Mouse (Mus musculus): ENCODE results near the gene Tmbim7.

Tmbim7 gene

GRCm38 (mm10) chr5:3666585-3666984 lies 15.6 kb downstream of the Tmbim7 start:
- DNase-seq: no peak

GRCm38 (mm10) chr5:3669938-3670554 lies 19.1 kb downstream of the Tmbim7 start:
- no peak for DNase-seq

GRCm38 (mm10) chr5:3688298-3688697 lies 37.3 kb downstream of the Tmbim7 start:
- DNase-seq: no peak

GRCm38 (mm10) chr5:3691283-3691682 lies 40.3 kb downstream of the Tmbim7 start:
- no peak for DNase-seq

- DNase-seq: no peak
Measured at GRCm38 (mm10) chr5:3692956-3693355, 42.0 kb downstream of the Tmbim7 start.

DNA sequence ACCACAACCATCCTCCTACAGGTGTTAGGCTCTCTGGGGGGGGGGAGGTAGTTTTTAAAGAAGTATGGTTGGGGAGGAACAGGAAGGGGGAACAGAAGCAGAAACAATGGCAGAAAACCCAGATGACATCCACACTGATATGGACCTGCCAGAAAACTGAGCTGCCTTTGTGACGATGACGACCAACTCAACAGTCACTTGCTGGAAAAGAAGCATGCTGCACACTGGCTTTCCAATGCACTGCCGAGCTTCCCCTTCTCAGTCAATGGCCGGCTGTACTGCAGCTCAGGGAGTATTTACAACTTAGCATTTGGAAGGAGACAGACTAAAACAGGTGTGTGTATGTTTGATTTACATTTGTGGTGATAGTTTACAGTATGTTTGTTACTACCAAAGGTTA lies 44.2 kb downstream of the Tmbim7 start:
- DNase-seq: no peak

DNA sequence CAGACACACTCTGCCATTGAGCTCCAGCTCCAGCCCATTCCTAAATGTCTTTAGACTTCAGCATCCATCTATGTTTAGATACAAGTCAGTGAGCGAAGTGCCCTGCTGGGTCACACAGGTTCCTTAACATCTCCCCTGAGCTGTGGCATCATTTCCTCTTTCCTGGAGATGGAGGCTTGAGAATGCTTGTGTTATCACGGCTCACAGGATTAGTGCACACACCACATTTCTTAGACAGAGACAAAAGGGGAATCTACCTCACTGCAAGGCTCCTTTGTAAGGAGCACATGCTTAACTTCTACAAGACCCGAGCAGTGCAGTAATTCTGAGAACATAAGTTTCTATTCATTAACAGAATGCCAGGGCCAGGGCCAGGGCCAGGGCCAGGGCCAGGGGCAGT lies 45.0 kb downstream of the Tmbim7 start:
- DNase-seq: no peak

- DNase-seq: no peak
Measured at GRCm38 (mm10) chr5:3700025-3700424, 49.0 kb downstream of the Tmbim7 start.

DNA sequence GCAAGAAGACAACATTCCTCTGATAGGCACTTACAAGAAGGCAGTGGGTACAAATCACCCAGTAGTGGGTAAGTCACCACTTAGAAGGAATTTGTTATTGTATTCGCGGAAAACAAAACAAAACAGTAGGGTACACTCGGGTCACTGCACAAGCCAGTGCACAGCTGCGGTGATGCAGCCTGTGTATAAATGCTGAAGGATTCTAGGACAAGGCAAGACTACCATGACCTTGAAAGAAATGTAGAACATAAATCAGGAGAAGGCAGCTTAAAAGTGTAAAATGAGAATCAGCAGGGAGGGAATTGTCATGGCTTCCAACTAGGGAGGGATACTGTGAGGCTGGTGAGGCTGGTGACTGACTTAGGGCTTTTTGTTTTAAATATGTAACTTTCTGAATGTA lies 51.2 kb downstream of the Tmbim7 start:
- DNase-seq: no peak

GRCm38 (mm10) chr5:3715800-3716199 lies 64.8 kb downstream of the Tmbim7 start:
- DNase-seq: no peak

- DNase-seq: no peak
Measured at GRCm38 (mm10) chr5:3719371-3719770, 68.4 kb downstream of the Tmbim7 start.

GRCm38 (mm10) chr5:3722873-3723272 lies 71.9 kb downstream of the Tmbim7 start:
- DNase-seq: no peak

GRCm38 (mm10) chr5:3723415-3723814 lies 72.4 kb downstream of the Tmbim7 start:
- no peak for DNase-seq

DNA sequence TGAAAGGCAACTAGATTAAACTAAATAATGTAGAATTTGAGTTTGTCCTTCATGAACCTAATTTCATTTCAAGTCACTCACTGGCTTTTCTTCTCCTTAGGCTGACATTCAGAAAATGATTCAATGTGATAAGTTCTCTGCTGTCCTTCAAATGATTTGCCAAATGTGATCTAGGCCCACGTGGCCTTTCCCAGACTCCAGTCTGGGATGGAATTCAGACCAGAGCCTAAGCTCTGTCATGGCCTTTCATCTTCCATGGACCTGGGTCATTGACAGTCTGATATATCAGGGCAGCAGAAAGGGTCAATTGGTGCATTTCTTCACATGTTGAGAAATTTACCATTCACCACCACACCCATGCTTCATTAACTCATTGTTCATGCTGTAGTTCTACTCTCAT lies 74.5 kb downstream of the Tmbim7 start:
- DNase-seq: no peak

- DNase-seq: no peak
Measured at GRCm38 (mm10) chr5:3728820-3729219, 77.8 kb downstream of the Tmbim7 start.

Data from cerebellum, adult 11 months (tissue).